ENCODE assay signal across 8 mouse cellular contexts in the genomic region with DNA sequence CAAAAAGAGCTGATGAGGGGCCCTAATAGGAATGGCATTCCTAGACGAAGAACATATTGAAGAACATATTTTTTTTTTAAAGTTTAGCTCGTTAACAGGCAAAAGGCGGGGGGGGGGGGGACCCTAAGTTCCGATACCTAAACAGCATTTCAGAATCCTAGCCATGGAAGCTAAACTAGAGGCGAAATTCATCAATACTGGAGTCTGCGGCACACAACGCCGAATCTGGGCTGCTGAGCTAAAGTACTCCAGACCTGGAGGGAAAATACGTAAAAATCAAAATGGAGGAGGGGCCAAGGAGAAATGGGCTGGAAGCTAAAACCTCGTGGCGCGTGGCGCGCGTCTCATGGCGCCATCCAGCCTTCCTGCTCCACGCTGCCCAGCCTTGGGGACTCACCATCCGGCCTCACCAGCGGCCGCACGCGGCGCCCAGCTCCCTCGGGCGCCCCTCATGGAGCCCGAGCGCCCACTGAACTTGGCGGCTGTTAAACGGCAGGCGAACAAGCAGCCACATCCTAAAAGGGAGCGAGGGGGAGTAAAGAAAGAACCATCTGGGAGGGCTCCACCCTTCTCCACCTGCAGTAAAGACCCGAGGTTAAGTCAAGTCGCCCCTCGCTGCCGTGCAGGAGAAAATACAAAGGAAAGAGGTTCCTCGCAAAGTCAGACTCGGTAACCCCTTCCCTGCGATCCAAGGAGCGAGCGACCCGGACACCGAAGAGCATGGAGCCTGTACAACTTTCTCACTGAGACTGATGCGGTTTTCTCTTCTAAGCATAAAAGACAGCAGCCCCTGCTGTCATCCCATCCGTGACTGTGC. TPM values are rescaled to one million over a fixed set of nuclear protein-coding genes. Genes with fewer than 3 reads are reported as not detected.
DNase-seq lines count a peak whose midpoint lies in the region; ATAC-seq and TF ChIP-seq lines count a peak whose summit lies in the region.

No protein-coding gene starts in this region.

- no peaks in the 10 kb centered on the region for H3K9me3 ChIP-seq in hindbrain, embryonic 13.5 days
- no peaks in the 10 kb centered on the region for H3K9me3 ChIP-seq in limb, embryonic 10.5 days (replicated peaks)

- no peak for TF ChIP-seq CTCF in small intestine, adult 2 months (IDR thresholded peaks at IDR 0.05; ENCODE audit: extremely low read depth, insufficient read length, insufficient replicate concordance, low read depth, low read length)

- no peak for TF ChIP-seq POLR2A in small intestine, adult 2 months (IDR thresholded peaks at IDR 0.05; ENCODE audit: low read depth, low read length)

- peak overlapping the region; percentile 71 for H3K4me2 ChIP-seq in hindbrain, embryonic 13.5 days

- H3K4me1 ChIP-seq in hindbrain, embryonic 13.5 days (replicated peaks), result peaks cover 23% of the 10 kb centered on the region
- H3K4me1 ChIP-seq in limb, embryonic 10.5 days, result peaks cover 35% of the 10 kb centered on the region
- H3K4me1 ChIP-seq in small intestine, adult 2 months (ENCODE audit: control insufficient read depth, insufficient read depth, insufficient read length, low read length), result peaks cover 3% of the 10 kb centered on the region; the same call in 1 of the 2 replicates

- peak overlapping the region; percentile 98 for H3K27ac ChIP-seq in hindbrain, embryonic 13.5 days
- H3K27ac ChIP-seq in limb, embryonic 10.5 days, result peak overlapping the region; percentile 99
- peak overlapping the region; percentile 10; the same call in 1 of the 2 replicates for H3K27ac ChIP-seq in small intestine, adult 2 months (ENCODE audit: insufficient read depth, low read depth, low read length)

- peak overlapping the region; percentile 94 for H3K9ac ChIP-seq in hindbrain, embryonic 13.5 days

- WGBS in hindbrain, embryonic 13.5 days, result under 1% methylated on average over 44 of the region's 44 CpGs
- under 1% methylated on average over 44 of the region's 44 CpGs for WGBS in limb, embryonic 10.5 days
- WGBS in small intestine, adult 2 months, result under 1% methylated on average over 44 of the region's 44 CpGs

- ATAC-seq in erythroblast, adult 5-6 weeks (replicated peaks; ENCODE audit: low FRiP score, poor library complexity, severe bottlenecking), result peak; percentile 55
- ATAC-seq in hindbrain, embryonic 13.5 days (ENCODE audit: low FRiP score), result peak; percentile 28

- H3K36me3 ChIP-seq in hindbrain, embryonic 13.5 days, result 0 out of 2 replicates have a peak, but pooled peaks cover 2% of the 10 kb centered on the region
- peaks cover 27% of the 10 kb centered on the region for H3K36me3 ChIP-seq in limb, embryonic 10.5 days
- H3K36me3 ChIP-seq in small intestine, adult 2 months (ENCODE audit: control insufficient read depth, insufficient read depth, low read length), result no peaks in the 10 kb centered on the region

- peak; percentile 28 for DNase-seq in gastrocnemius, postnatal 14 days
- DNase-seq in gastrocnemius, adult 18-20 months (ENCODE audit: low spot score), result no peak
- peak; percentile 71 for DNase-seq in adrenal gland, postnatal 10 days
- DNase-seq in limb, embryonic 10.5 days (ENCODE audit: low spot score), result peak; percentile 80
- DNase-seq in mesoderm, embryonic 11.5 days (ENCODE audit: low read depth, low spot score), result peak; percentile 76

- H3K4me3 ChIP-seq in hindbrain, embryonic 13.5 days, result peak overlapping the region; percentile 90
- peak overlapping the region; percentile 98 for H3K4me3 ChIP-seq in limb, embryonic 10.5 days
- peak overlapping the region; percentile 81 for H3K4me3 ChIP-seq in small intestine, adult 2 months (ENCODE audit: low read depth, low read length)

- peaks cover 4% of the 10 kb centered on the region; the same call in 1 of the 2 replicates for H3K27me3 ChIP-seq in hindbrain, embryonic 13.5 days
- H3K27me3 ChIP-seq in limb, embryonic 10.5 days (ENCODE audit: low read depth, poor library complexity, severe bottlenecking), result peaks cover 10% of the 10 kb centered on the region
- H3K27me3 ChIP-seq in small intestine, adult 2 months (ENCODE audit: control insufficient read depth, insufficient read depth, low read length), result no peaks in the 10 kb centered on the region

- intact Hi-C loops in gastrocnemius, postnatal 14 days (cut with DNase I; ENCODE audit: low total_unique reads), result loop anchor here (10.0 kb wide), 1 partner anchor 59 kb away; no protein-coding TSS in a partner anchor

RNA-seq across cellular contexts. Expression of a gene that starts 1.5 kb away (rescaled TPM):
- total RNA-seq in gastrocnemius, postnatal 14 days (2021), result 10 to 100 TPM; 18.4 to 29.1 TPM
- total RNA-seq in gastrocnemius, adult 18-20 months (2021), result 10 to 100 TPM; 14.9 to 17.8 TPM
- total RNA-seq in adrenal gland, postnatal 10 days (2021), result 10 to 100 TPM; 51.6 to 53.4 TPM
- total RNA-seq in erythroblast, adult 5-6 weeks (2015; ENCODE audit: low replicate concordance), result 74.2 and 79.4 TPM in 2 replicates
- total RNA-seq in erythroblast, adult 5-6 weeks (2017; ENCODE audit: low replicate concordance), result 9.5 and 26.7 TPM in 2 replicates
- 58.4 and 63.4 TPM in 2 replicates for polyA plus RNA-seq in hindbrain, embryonic 13.5 days (2015; fragmentation: Nextera tagmentation; extraction: Ambion mirVana)
- 138 and 172 TPM in 2 replicates for polyA plus RNA-seq in limb, embryonic 10.5 days (2016; fragmentation: Nextera tagmentation; extraction: Ambion mirVana)
- polyA plus RNA-seq in small intestine, adult 2 months (2012; rRNA removed), result 11.3 and 26.5 TPM in 2 replicates

RNA-seq across cellular contexts. Expression of a gene that starts 24.5 kb away (rescaled TPM):
- 10 to 100 TPM; 36.8 to 39.3 TPM for total RNA-seq in gastrocnemius, postnatal 14 days (2021)
- 10 to 100 TPM; 35.2 to 39.3 TPM for total RNA-seq in gastrocnemius, adult 18-20 months (2021)
- total RNA-seq in adrenal gland, postnatal 10 days (2021), result 100 to 1,000 TPM; 107 to 109 TPM
- total RNA-seq in erythroblast, adult 5-6 weeks (2015; ENCODE audit: low replicate concordance), result 44.7 and 70.1 TPM in 2 replicates
- 49.7 and 61.5 TPM in 2 replicates for total RNA-seq in erythroblast, adult 5-6 weeks (2017; ENCODE audit: low replicate concordance)
- 72.5 and 73.5 TPM in 2 replicates for polyA plus RNA-seq in hindbrain, embryonic 13.5 days (2015; fragmentation: Nextera tagmentation; extraction: Ambion mirVana)
- polyA plus RNA-seq in limb, embryonic 10.5 days (2016; fragmentation: Nextera tagmentation; extraction: Ambion mirVana), result 60.9 and 64.4 TPM in 2 replicates
- polyA plus RNA-seq in small intestine, adult 2 months (2012; rRNA removed), result 9.6 and 20.5 TPM in 2 replicates

Comparison
In these comparisons a context has a peak if more than half of its experiments do, and no peak if none do; other contexts are left out.
1. H3K27ac ChIP-seq: peak in every context shown above with its lines; median percentile 99 in limb, embryonic 10.5 days; 98 in hindbrain, embryonic 13.5 days; 10 in small intestine, adult 2 months.